Mouse (Mus musculus): ENCODE results near the gene Zfp867.

DNA sequence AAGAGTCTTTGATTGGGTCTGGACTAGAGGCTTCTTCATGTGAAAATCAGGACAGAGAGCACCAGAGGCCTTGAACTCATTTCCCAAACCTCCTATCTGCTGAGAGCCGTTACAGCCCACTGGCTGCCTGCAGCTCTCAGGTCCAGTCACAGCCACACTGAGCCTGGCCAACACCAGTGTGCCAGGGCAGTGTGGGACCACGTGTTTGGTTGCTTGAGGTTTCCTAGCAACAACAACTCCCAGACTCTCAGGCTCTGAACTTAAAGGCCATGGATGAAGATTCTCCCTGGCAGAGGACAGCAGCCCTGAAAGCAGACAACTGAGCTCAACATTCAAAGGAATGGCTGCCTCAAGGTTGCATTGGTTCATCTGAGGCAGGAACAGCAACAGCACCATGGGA is 13.4 kb upstream of the Zfp867 start:
- TF ChIP-seq POLR2A (IDR thresholded peaks at IDR 0.05; ENCODE audit: extremely low read depth, insufficient read depth, low read length) (no peak), CTCF (IDR thresholded peaks at IDR 0.05; ENCODE audit: extremely low read depth, insufficient read depth, low read length) (no peak)
